Mouse (Mus musculus) T-cell, adult 2 months (primary cell): ENCODE data around the gene Lingo3.

Experiments used
- DNase-seq: peaks from one replicate; pipeline ENCODE4 v3.0.0; 2022; ENCODE audit warnings: low spot score

Gene Lingo3

GRCm38 (mm10) chr10:80798150-80799006 is 45.5 kb downstream of the Lingo3 start, which contains the start of the genes Sf3a2 and Plekhj1:
Gene Sf3a2, plus strand, starts transcription at chr10:80798198.
Gene Plekhj1, minus strand, starts transcription at chr10:80798626.
- peak; percentile 97 for DNase-seq

- no peak for DNase-seq
Measured at GRCm38 (mm10) chr10:80797186-80798149, 46.4 kb downstream of the Lingo3 start.

GRCm38 (mm10) chr10:80796307-80796848 is 47.5 kb downstream of the Lingo3 start:
- no peak for DNase-seq

- no peak for DNase-seq
Measured at GRCm38 (mm10) chr10:80794750-80795149, 49.1 kb downstream of the Lingo3 start.

GRCm38 (mm10) chr10:80793803-80794202 is 50.0 kb downstream of the Lingo3 start:
- DNase-seq: no peak

- DNase-seq: no peak
Measured at GRCm38 (mm10) chr10:80793033-80793784, 50.6 kb downstream of the Lingo3 start.

GRCm38 (mm10) chr10:80792175-80793032 is 51.4 kb downstream of the Lingo3 start:
- peak; percentile 15 for DNase-seq

GRCm38 (mm10) chr10:80791476-80792174 is 52.2 kb downstream of the Lingo3 start:
- DNase-seq: no peak

GRCm38 (mm10) chr10:80790761-80791404 is 53.0 kb downstream of the Lingo3 start:
- DNase-seq: no peak

GRCm38 (mm10) chr10:80787517-80787916 is 56.3 kb downstream of the Lingo3 start:
- no peak for DNase-seq

- DNase-seq: no peak
Measured at GRCm38 (mm10) chr10:80785963-80786362, 57.9 kb downstream of the Lingo3 start.

GRCm38 (mm10) chr10:80784871-80785270 is 59.0 kb downstream of the Lingo3 start:
- DNase-seq: no peak

GRCm38 (mm10) chr10:80784302-80784701 is 59.5 kb downstream of the Lingo3 start:
- no peak for DNase-seq
